ENCODE assay signal across 19 mouse cellular contexts in the genomic region with DNA sequence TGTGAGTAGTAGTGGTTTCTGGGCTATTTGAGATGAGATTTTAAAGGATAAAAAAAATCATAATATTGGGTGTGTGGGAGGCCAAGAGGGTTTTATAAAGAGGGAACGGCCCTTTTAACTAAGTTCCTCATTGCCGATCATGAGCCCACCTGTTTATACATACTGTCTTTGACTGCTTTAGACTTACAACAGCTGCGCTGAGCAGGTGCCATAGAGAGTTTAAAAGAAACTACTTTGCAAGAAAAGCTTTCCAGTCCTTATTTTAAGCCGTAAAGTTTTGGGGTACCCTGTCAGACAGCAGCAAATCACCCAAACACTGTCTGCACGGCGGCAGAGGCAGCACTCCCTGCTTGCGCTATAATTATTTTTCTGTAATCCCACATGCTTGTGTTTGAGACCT.
DNase-seq lines count a peak whose midpoint lies in the region; TF ChIP-seq lines count a peak whose summit lies in the region.
"Had no signal": no experiment of that assay in that cellular context is flagged by ENCODE, and none has a peak within 500 bp of the region (broad histone marks: within the 10 kb centered on the region; RNA-seq: fewer than 3 reads in every experiment).

No protein-coding gene starts in this region.

- WGBS in thymus, adult 2 months, result 13% methylated on average over 7 of the region's 7 CpGs

- peak overlapping the region; percentile 98 for H3K27ac ChIP-seq in thymus, adult 2 months (ENCODE audit: control insufficient read depth, insufficient read depth, low read length)
- H3K27ac ChIP-seq: embryonic facial prominence, embryonic 12.5 days; forebrain, embryonic 12.5 days; hindbrain, embryonic 15.5 days had no signal

- H3K4me1 ChIP-seq in thymus, adult 2 months (replicated peaks; ENCODE audit: control insufficient read depth, insufficient read depth, low read length), result peaks cover 4% of the 10 kb centered on the region
- H3K4me1 ChIP-seq: embryonic facial prominence, embryonic 12.5 days; forebrain, embryonic 12.5 days; heart, embryonic 12.5 days; hindbrain, embryonic 15.5 days had no signal

- H3K4me3 ChIP-seq in thymus, adult 2 months (ENCODE audit: control insufficient read depth, insufficient read depth, low read length), result no peak overlapping the region
- H3K4me3 ChIP-seq: embryonic facial prominence, embryonic 12.5 days; forebrain, embryonic 12.5 days; heart, embryonic 12.5 days; hindbrain, embryonic 15.5 days had no signal

- no peak for TF ChIP-seq POLR2A in thymus, adult 2 months (IDR thresholded peaks at IDR 0.05; ENCODE audit: control insufficient read depth, extremely low read depth, insufficient read depth, low read length, poor library complexity)

- no peaks in the 10 kb centered on the region for H3K36me3 ChIP-seq in thymus, adult 2 months (ENCODE audit: control insufficient read depth, insufficient read depth, low read length)
- H3K36me3 ChIP-seq: embryonic facial prominence, embryonic 12.5 days; forebrain, embryonic 12.5 days; heart, embryonic 12.5 days; hindbrain, embryonic 15.5 days had no signal

- TF ChIP-seq CTCF in thymus, adult 2 months (IDR thresholded peaks at IDR 0.05; ENCODE audit: borderline replicate concordance, control insufficient read depth, extremely low read depth, insufficient read depth, low read length, poor library complexity), result no peak

- H3K27me3 ChIP-seq in thymus, adult 2 months (ENCODE audit: control insufficient read depth, insufficient read depth, low read length), result no peaks in the 10 kb centered on the region
- H3K27me3 ChIP-seq: CH12.LX; embryonic facial prominence, embryonic 12.5 days; forebrain, embryonic 12.5 days; heart, embryonic 12.5 days; hindbrain, embryonic 15.5 days; Patski had no signal

- peak; percentile 6 for DNase-seq in heart, adult 11 months
- no peak for DNase-seq in heart, postnatal 4 days
- peak; percentile 88 for DNase-seq in A20 (ENCODE audit: low read depth, low spot score)
- peak; percentile 33 for DNase-seq in thymus, adult 2 months
- DNase-seq in thymus, postnatal 25 days, result peak; percentile 45
- no peak for DNase-seq in kidney, postnatal 4 days
- DNase-seq in right cerebral cortex, postnatal 25 days, result no peak
- no peak for DNase-seq in urinary bladder, postnatal 10 days (ENCODE audit: low spot score)
- DNase-seq: adrenal gland, postnatal 25 days; cerebellum, adult 2 months; cerebellum, postnatal 10 days; embryo, embryonic 11 days; gastrocnemius, postnatal 10 days had no signal

Comparison
In these comparisons a context has a peak if more than half of its experiments do, and no peak if none do; other contexts are left out.
1. DNase-seq: peak in heart, adult 11 months (single experiment), A20 (single experiment), thymus, adult 2 months (single experiment) and thymus, postnatal 25 days (single experiment); none in heart, postnatal 4 days (single experiment), kidney, postnatal 4 days (0 of 2), right cerebral cortex, postnatal 25 days (single experiment) and urinary bladder, postnatal 10 days (single experiment).